Mouse (Mus musculus): ENCODE measurements around the gene Olfr1087.
"Not testable (repeated sequence)": the region's sequence is repeated elsewhere in the genome, so short reads cannot be mapped to it uniquely, and the experiment has no call there.

Olfr1087 gene

DNA sequence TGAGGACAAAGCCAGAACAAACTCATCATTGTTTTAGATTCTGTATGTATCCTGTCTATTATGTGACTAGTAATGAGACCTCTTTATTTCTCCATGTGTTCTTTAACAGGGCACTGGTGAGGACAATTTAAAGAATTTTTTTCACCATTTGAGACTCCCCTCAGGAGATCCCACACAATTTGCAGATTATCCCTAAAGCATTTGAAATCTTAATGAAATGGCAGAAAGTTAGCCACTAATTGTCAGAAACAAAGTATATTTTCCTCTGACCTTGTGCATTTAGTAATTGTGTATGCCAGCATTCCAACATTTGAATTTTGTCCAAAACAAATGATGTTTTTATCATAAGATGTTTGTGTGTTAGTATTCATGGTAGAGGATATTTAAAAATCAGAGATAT is at the start of gene Olfr1087:
TSS of gene Olfr1087 (minus strand) at position 101 of the 400 bp plus-strand sequence.
- no peak for DNase-seq (ENCODE audit: low read depth, low spot score)
- no peaks in the 10 kb centered on the region for H3K36me3 ChIP-seq (ENCODE audit: control insufficient read depth, insufficient read depth, low read length, poor library complexity, severe bottlenecking)
- H3K27me3 ChIP-seq (ENCODE audit: control insufficient read depth, insufficient read depth, low read length, poor library complexity, severe bottlenecking): no peaks in the 10 kb centered on the region

DNA sequence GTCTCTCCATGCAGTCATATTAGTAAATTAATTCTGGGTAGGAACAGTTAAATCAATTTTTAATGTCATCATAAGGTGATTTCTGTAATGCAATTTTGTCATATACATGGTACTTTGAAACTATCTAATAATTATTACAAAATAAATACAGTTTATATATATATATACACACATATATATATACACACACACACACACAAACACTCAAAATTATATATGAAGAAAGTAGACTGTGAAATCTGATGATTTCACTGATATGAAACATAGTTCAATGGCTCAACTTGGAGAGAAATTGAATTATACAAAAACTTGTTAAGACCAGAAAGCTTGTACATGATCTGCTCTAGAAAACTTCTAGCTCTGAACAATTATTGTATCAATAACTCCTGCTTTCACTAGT is 35.4 kb upstream of the Olfr1087 start, which contains the start of gene Olfr1089:
TSS of gene Olfr1089 (minus strand) at position 101 of the 400 bp plus-strand sequence.
- Histone ChIP-seq H3K27me3 (ENCODE audit: control insufficient read depth, insufficient read depth, low read length, poor library complexity, severe bottlenecking) (no peaks in the 10 kb centered on the region), H3K36me3 (ENCODE audit: control insufficient read depth, insufficient read depth, low read length, poor library complexity, severe bottlenecking) (no peaks in the 10 kb centered on the region)
- no peak for DNase-seq (ENCODE audit: low read depth, low spot score)

GRCm38 (mm10) chr2:86679992-86680391 is 18.2 kb downstream of the Olfr1087 start, which contains the start of gene Olfr1086:
Olfr1086 (minus strand) TSS chr2:86680092.
- no peaks in the 10 kb centered on the region for H3K27me3 ChIP-seq (ENCODE audit: control insufficient read depth, insufficient read depth, low read length, poor library complexity, severe bottlenecking)
- no peaks in the 10 kb centered on the region for H3K36me3 ChIP-seq (ENCODE audit: control insufficient read depth, insufficient read depth, low read length, poor library complexity, severe bottlenecking)
- DNase-seq (ENCODE audit: low read depth, low spot score): no peak

GRCm38 (mm10) chr2:86661919-86662318 is 36.3 kb downstream of the Olfr1087 start, which contains the start of gene Olfr1085:
Olfr1085 (minus strand) TSS chr2:86662019.
- H3K36me3 ChIP-seq (ENCODE audit: control insufficient read depth, insufficient read depth, low read length, poor library complexity, severe bottlenecking): no peaks in the 10 kb centered on the region
- no peaks in the 10 kb centered on the region for H3K27me3 ChIP-seq (ENCODE audit: control insufficient read depth, insufficient read depth, low read length, poor library complexity, severe bottlenecking)
- no peak for DNase-seq (ENCODE audit: low read depth, low spot score)

DNA sequence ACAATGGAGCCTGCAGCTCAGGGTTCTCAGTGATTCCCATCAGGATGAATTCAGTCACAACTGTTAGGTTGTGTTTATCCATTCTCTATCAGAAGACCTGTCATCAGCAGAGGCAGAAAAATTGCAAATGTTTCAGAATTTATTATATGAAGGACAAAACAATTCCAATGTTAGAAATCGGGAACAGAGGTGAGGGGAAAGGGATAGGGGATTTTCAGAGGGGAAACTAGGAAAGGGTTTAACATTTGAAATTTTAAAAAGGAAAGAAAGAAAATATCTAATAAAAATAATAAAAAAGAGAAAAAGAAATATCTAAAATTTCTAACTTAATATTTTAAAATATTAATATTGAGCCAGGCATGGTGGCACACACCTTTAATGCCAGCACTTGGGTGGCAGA is 58.6 kb downstream of the Olfr1087 start, which contains the start of gene Olfr1084:
TSS of gene Olfr1084 (minus strand) at position 101 of the 400 bp plus-strand sequence.
- DNase-seq (ENCODE audit: low read depth, low spot score): not testable (repeated sequence)

More for the DNA sequence above, 58.6 kb downstream of the Olfr1087 start, which contains the start of gene Olfr1084:
- not testable (repeated sequence) for H3K27me3 ChIP-seq (ENCODE audit: control insufficient read depth, insufficient read depth, low read length, poor library complexity, severe bottlenecking); H3K36me3 ChIP-seq (ENCODE audit: control insufficient read depth, insufficient read depth, low read length, poor library complexity, severe bottlenecking)
